Mouse (Mus musculus): ENCODE measurements around the gene Ermp1.

DNA sequence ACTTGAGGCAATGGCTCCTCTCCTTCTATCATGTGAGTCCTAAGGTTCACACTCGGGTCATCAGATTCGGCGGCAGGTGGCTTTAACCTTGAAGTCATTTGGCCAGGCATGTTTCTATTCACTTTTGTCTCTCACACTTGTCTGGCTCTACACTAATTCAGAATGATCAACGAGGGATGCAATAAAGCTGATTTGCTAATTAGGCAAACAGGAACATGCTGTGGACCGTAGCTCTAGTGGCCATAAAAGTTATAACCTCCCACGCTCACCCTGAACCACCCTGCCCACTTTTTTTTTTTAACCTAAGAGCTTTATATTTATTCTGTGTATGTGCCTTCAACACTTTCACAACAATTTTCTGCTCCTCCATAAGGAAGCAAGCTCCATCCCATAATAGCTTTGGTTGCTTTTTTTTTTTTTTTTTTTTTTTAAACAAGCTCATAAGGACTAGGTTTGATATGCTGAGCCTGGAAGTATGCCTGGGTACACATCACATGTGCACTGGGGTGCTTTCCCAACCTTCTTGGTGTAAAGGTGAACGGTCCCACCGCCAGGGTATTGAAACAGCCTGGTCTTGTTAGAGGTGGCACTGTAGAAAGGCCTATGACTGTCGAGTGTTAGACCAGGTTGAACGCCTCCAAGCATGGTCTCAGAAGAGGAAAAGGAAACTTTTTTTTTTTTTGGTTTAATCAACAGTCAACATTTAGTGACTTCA is 28.4 kb upstream of the Ermp1 start:
- TF ChIP-seq CTCF (IDR thresholded peaks at IDR 0.05; ENCODE audit: low read depth) = no peak
- TF ChIP-seq EP300 (IDR thresholded peaks at IDR 0.05; ENCODE audit: low read depth) = no peak

All from liver, postnatal 0 days (tissue).